Comparison of ENCODE assay signal across 28 mouse cellular contexts in genomic region chr16:11967579-11967978, GRCm38 (mm10). TPM values are rescaled to one million over a fixed set of nuclear protein-coding genes. Genes with fewer than 3 reads are reported as not detected.
DNase-seq lines count a peak whose midpoint lies in the region; ATAC-seq and TF ChIP-seq lines count a peak whose summit lies in the region.
"Had no signal": no experiment of that assay in that cellular context is flagged by ENCODE, and none has a peak within 500 bp of the region (broad histone marks: within the 10 kb centered on the region; RNA-seq: fewer than 3 reads in every experiment).

No protein-coding gene starts in this region.

- DNase-seq in forebrain, postnatal 0 days = no peak
- DNase-seq in forebrain, embryonic 10.5 days (ENCODE audit: extremely low spot score, low spot score) = no peak
- peak; percentile 21 for DNase-seq in limb, embryonic 11.5 days (ENCODE audit: low spot score)
- DNase-seq in limb, embryonic 10.5 days (ENCODE audit: low spot score) = no peak
- peak; percentile 10 for DNase-seq in thymus, postnatal 4 days
- no peak for DNase-seq in thymus, postnatal 10 days (ENCODE audit: low spot score in 2 of 2)
- DNase-seq in urinary bladder, adult 18-20 months (ENCODE audit: low spot score in 2 of 2) = no peak
- DNase-seq in frontal cortex, adult 2 months (ENCODE audit: extremely low spot score in 1 of 2, low spot score in 1 of 2) = no peak
- DNase-seq: adrenal gland, postnatal 14 days; cerebellum, adult 11-12 months; cerebellum, postnatal 14 days; embryo, embryonic 11 days; kidney, adult 18-20 months; kidney, postnatal 10 days; left cerebral cortex, postnatal 4 days; liver, embryonic 13.5 days; lung, postnatal 14 days; midbrain, embryonic 14.5 days; thymus, postnatal 36 days had no signal

- no peaks in the 10 kb centered on the region for H3K27me3 ChIP-seq in forebrain, postnatal 0 days (ENCODE audit: insufficient read depth, low read length)
- no peaks in the 10 kb centered on the region for H3K27me3 ChIP-seq in forebrain, embryonic 10.5 days (ENCODE audit: poor library complexity, severe bottlenecking)
- no peaks in the 10 kb centered on the region for H3K27me3 ChIP-seq in limb, embryonic 11.5 days (ENCODE audit: control insufficient read depth, insufficient read depth, low read length)
- no peaks in the 10 kb centered on the region for H3K27me3 ChIP-seq in limb, embryonic 10.5 days (ENCODE audit: low read depth, poor library complexity, severe bottlenecking)
- H3K27me3 ChIP-seq: hindbrain, embryonic 15.5 days; liver, embryonic 13.5 days; neural tube, embryonic 15.5 days; stomach, embryonic 15.5 days had no signal

- TF ChIP-seq CTCF in forebrain, postnatal 0 days (IDR thresholded peaks at IDR 0.05; ENCODE audit: low read depth) = peak; percentile 11; the same call in 1 of the 2 replicates

- no peaks in the 10 kb centered on the region for H3K36me3 ChIP-seq in forebrain, postnatal 0 days (ENCODE audit: insufficient read depth)
- H3K36me3 ChIP-seq in forebrain, embryonic 10.5 days (replicated peaks) = no peaks in the 10 kb centered on the region
- H3K36me3 ChIP-seq in limb, embryonic 11.5 days (ENCODE audit: control insufficient read depth, insufficient read depth, low read length) = no peaks in the 10 kb centered on the region
- H3K36me3 ChIP-seq in limb, embryonic 10.5 days = no peaks in the 10 kb centered on the region
- H3K36me3 ChIP-seq: heart, embryonic 13.5 days; hindbrain, embryonic 15.5 days; liver, embryonic 13.5 days; neural tube, embryonic 15.5 days; stomach, embryonic 15.5 days had no signal

- H3K27ac ChIP-seq in forebrain, postnatal 0 days (ENCODE audit: low read depth, low read length) = no peak overlapping the region
- H3K27ac ChIP-seq in forebrain, embryonic 10.5 days = no peak overlapping the region
- no peak overlapping the region for H3K27ac ChIP-seq in limb, embryonic 11.5 days (replicated peaks; ENCODE audit: low read depth, low read length)
- H3K27ac ChIP-seq in limb, embryonic 10.5 days = no peak overlapping the region
- H3K27ac ChIP-seq: heart, embryonic 13.5 days; hindbrain, embryonic 15.5 days; liver, embryonic 13.5 days; neural tube, embryonic 15.5 days; stomach, embryonic 15.5 days had no signal

- 71% methylated on average over 2 of the region's 2 CpGs for WGBS in forebrain, postnatal 0 days
- WGBS in forebrain, embryonic 10.5 days = 62% methylated on average over 2 of the region's 2 CpGs
- WGBS in limb, embryonic 11.5 days = 64% methylated on average over 2 of the region's 2 CpGs
- WGBS in limb, embryonic 10.5 days = 72% methylated on average over 2 of the region's 2 CpGs

- no peak overlapping the region for H3K9ac ChIP-seq in forebrain, postnatal 0 days
- no peak overlapping the region for H3K9ac ChIP-seq in limb, embryonic 11.5 days (ENCODE audit: low read length)
- H3K9ac ChIP-seq: heart, embryonic 13.5 days; hindbrain, embryonic 15.5 days; liver, embryonic 13.5 days; neural tube, embryonic 15.5 days; stomach, embryonic 15.5 days had no signal

- H3K4me1 ChIP-seq in forebrain, postnatal 0 days (ENCODE audit: insufficient read depth) = no peaks in the 10 kb centered on the region
- H3K4me1 ChIP-seq in forebrain, embryonic 10.5 days = no peaks in the 10 kb centered on the region
- H3K4me1 ChIP-seq in limb, embryonic 11.5 days (ENCODE audit: control insufficient read depth, insufficient read depth, low read length) = no peaks in the 10 kb centered on the region
- no peaks in the 10 kb centered on the region for H3K4me1 ChIP-seq in limb, embryonic 10.5 days
- H3K4me1 ChIP-seq: heart, embryonic 13.5 days; hindbrain, embryonic 15.5 days; liver, embryonic 13.5 days; megakaryocyte, embryonic 14.5 days; neural tube, embryonic 15.5 days; stomach, embryonic 15.5 days had no signal

- ATAC-seq in forebrain, postnatal 0 days = no peak
- no peak for ATAC-seq in limb, embryonic 11.5 days (ENCODE audit: insufficient number of reproducible peaks, low FRiP score, low TSS enrichment, low read depth)
- ATAC-seq: CD4-positive, CD25-positive, alpha-beta regulatory T cell, adult 4 months; forebrain, embryonic 16.5 days had no signal

- no peak overlapping the region for H3K4me3 ChIP-seq in forebrain, postnatal 0 days (ENCODE audit: low read depth, low read length)
- no peak overlapping the region for H3K4me3 ChIP-seq in forebrain, embryonic 10.5 days
- no peak overlapping the region for H3K4me3 ChIP-seq in limb, embryonic 11.5 days (ENCODE audit: low read depth, low read length)
- H3K4me3 ChIP-seq in limb, embryonic 10.5 days = no peak overlapping the region
- H3K4me3 ChIP-seq: heart, embryonic 13.5 days; hindbrain, embryonic 15.5 days; liver, embryonic 13.5 days; megakaryocyte, embryonic 14.5 days; neural tube, embryonic 15.5 days; stomach, embryonic 15.5 days had no signal

- H3K4me2 ChIP-seq in forebrain, postnatal 0 days (ENCODE audit: low read depth) = no peak overlapping the region
- H3K4me2 ChIP-seq in limb, embryonic 11.5 days (ENCODE audit: low read depth, severe bottlenecking) = no peak overlapping the region
- H3K4me2 ChIP-seq: heart, embryonic 13.5 days; hindbrain, embryonic 15.5 days; liver, embryonic 13.5 days; neural tube, embryonic 15.5 days; stomach, embryonic 15.5 days had no signal

- no peaks in the 10 kb centered on the region for H3K9me3 ChIP-seq in forebrain, postnatal 0 days (ENCODE audit: low read length)
- H3K9me3 ChIP-seq in forebrain, embryonic 10.5 days = peaks cover 2% of the 10 kb centered on the region; the same call in 1 of the 2 replicates
- no peaks in the 10 kb centered on the region for H3K9me3 ChIP-seq in limb, embryonic 11.5 days (ENCODE audit: control insufficient read depth, low read length)
- H3K9me3 ChIP-seq in limb, embryonic 10.5 days (replicated peaks) = no peaks in the 10 kb centered on the region
- H3K9me3 ChIP-seq: heart, embryonic 13.5 days; hindbrain, embryonic 15.5 days; liver, embryonic 13.5 days; neural tube, embryonic 15.5 days; stomach, embryonic 15.5 days had no signal

RNA-seq across cellular contexts. Expression of gene Shisa9, which starts 16.3 kb away (rescaled TPM):
- total RNA-seq in forebrain, postnatal 0 days (2014; rRNA removed) = 38.2 and 38.9 TPM in 2 replicates
- 21.7 and 21.9 TPM in 2 replicates for polyA plus RNA-seq in forebrain, postnatal 0 days (2015; fragmentation: Nextera tagmentation; extraction: Ambion mirVana)
- polyA plus RNA-seq in forebrain, embryonic 10.5 days (2016; fragmentation: Nextera tagmentation; extraction: Ambion mirVana) = 0.06 TPM in 2 replicates
- polyA plus RNA-seq in limb, embryonic 11.5 days (2014; fragmentation: Nextera tagmentation; extraction: Ambion mirVana) = 0.18 and 0.20 TPM in 2 replicates
- 0.05 and 0.11 TPM in 2 replicates for polyA plus RNA-seq in limb, embryonic 10.5 days (2016; fragmentation: Nextera tagmentation; extraction: Ambion mirVana)
- polyA plus RNA-seq in frontal cortex, adult 2 months (2012; rRNA removed) = 61.9 and 70.7 TPM in 2 replicates
- total RNA-seq: gastrocnemius, adult 18-20 months; granulocyte monocyte progenitor cell, adult 5-6 weeks had no signal
- polyA plus RNA-seq: CD4-positive, CD25-positive, alpha-beta regulatory T cell, adult 4 months had no signal

RNA-seq across cellular contexts. Expression of gene Cpped1, which starts 58.3 kb away (rescaled TPM):
- 15.6 and 16.5 TPM in 2 replicates for total RNA-seq in forebrain, postnatal 0 days (2014; rRNA removed)
- polyA plus RNA-seq in forebrain, postnatal 0 days (2015; fragmentation: Nextera tagmentation; extraction: Ambion mirVana) = 19.1 and 22.0 TPM in 2 replicates
- 12.5 and 12.7 TPM in 2 replicates for polyA plus RNA-seq in forebrain, embryonic 10.5 days (2016; fragmentation: Nextera tagmentation; extraction: Ambion mirVana)
- polyA plus RNA-seq in limb, embryonic 11.5 days (2014; fragmentation: Nextera tagmentation; extraction: Ambion mirVana) = 18.4 and 18.6 TPM in 2 replicates
- polyA plus RNA-seq in limb, embryonic 10.5 days (2016; fragmentation: Nextera tagmentation; extraction: Ambion mirVana) = 12.2 and 13.9 TPM in 2 replicates
- polyA plus RNA-seq in frontal cortex, adult 2 months (2012; rRNA removed) = 26.1 and 28.4 TPM in 2 replicates

Comparison
In these comparisons a context has a peak if more than half of its experiments do, and no peak if none do; other contexts are left out.
1. DNase-seq: peak in limb, embryonic 11.5 days (single experiment) and thymus, postnatal 4 days (single experiment); none in forebrain, postnatal 0 days (single experiment), forebrain, embryonic 10.5 days (single experiment), limb, embryonic 10.5 days (single experiment), thymus, postnatal 10 days (0 of 2), urinary bladder, adult 18-20 months (0 of 2) and frontal cortex, adult 2 months (0 of 2).
2. RNA of gene Shisa9, which starts 16.3 kb away (polyA plus RNA-seq): 61.9 to 70.7 TPM in frontal cortex, adult 2 months and 21.7 to 21.9 TPM in forebrain, postnatal 0 days; 0.18 to 0.20 TPM in limb, embryonic 11.5 days, 0.06 TPM in forebrain, embryonic 10.5 days and 0.05 to 0.11 TPM in limb, embryonic 10.5 days; every median in the first group is over 10 times any median in the second.